Mouse (Mus musculus): Measurements from ENCODE around the gene Actr5.

Gene Actr5

GRCm38 (mm10) chr2:158614418-158614955 is 10.2 kb upstream of the Actr5 start:
- no peak for DNase-seq

- no peak for DNase-seq
Measured at GRCm38 (mm10) chr2:158615161-158615680, 9.5 kb upstream of the Actr5 start.

- no peak for DNase-seq
Measured at GRCm38 (mm10) chr2:158615702-158616101, 9.0 kb upstream of the Actr5 start.

GRCm38 (mm10) chr2:158616296-158616695 is 8.4 kb upstream of the Actr5 start:
- DNase-seq: no peak

- DNase-seq: no peak
Measured at GRCm38 (mm10) chr2:158616790-158617189, 7.9 kb upstream of the Actr5 start.

GRCm38 (mm10) chr2:158625231-158625630 is 543 bp downstream of the Actr5 start:
- DNase-seq: peak; percentile 26

- no peak for DNase-seq
Measured at GRCm38 (mm10) chr2:158625697-158626096, 1.0 kb downstream of the Actr5 start.

GRCm38 (mm10) chr2:158628858-158629257 is 4.2 kb downstream of the Actr5 start:
- no peak for DNase-seq

GRCm38 (mm10) chr2:158629414-158629813 is 4.7 kb downstream of the Actr5 start:
- DNase-seq: peak; percentile 41

- no peak for DNase-seq
Measured at GRCm38 (mm10) chr2:158631873-158632272, 7.2 kb downstream of the Actr5 start.

- DNase-seq: peak; percentile 68
Measured at GRCm38 (mm10) chr2:158641869-158642268, 17.2 kb downstream of the Actr5 start.

GRCm38 (mm10) chr2:158642587-158642986 is 17.9 kb downstream of the Actr5 start:
- no peak for DNase-seq

- no peak for DNase-seq
Measured at GRCm38 (mm10) chr2:158643791-158644190, 19.1 kb downstream of the Actr5 start.

GRCm38 (mm10) chr2:158651159-158651908 is 26.6 kb downstream of the Actr5 start:
- DNase-seq: no peak

- DNase-seq: peak; percentile 84
Measured at GRCm38 (mm10) chr2:158652985-158653384, 28.3 kb downstream of the Actr5 start.

- DNase-seq: peak; percentile 91
Measured at GRCm38 (mm10) chr2:158654717-158655116, 30.0 kb downstream of the Actr5 start.

- no peak for DNase-seq
Measured at GRCm38 (mm10) chr2:158655806-158656205, 31.1 kb downstream of the Actr5 start.

- peak; percentile 89 for DNase-seq
Measured at GRCm38 (mm10) chr2:158658822-158659221, 34.1 kb downstream of the Actr5 start.

GRCm38 (mm10) chr2:158659346-158659745 is 34.7 kb downstream of the Actr5 start:
- no peak for DNase-seq

GRCm38 (mm10) chr2:158665098-158665497 is 40.4 kb downstream of the Actr5 start, which contains the start of gene Ppp1r16b:
Gene Ppp1r16b (plus strand): TSS chr2:158665398.
- no peak for DNase-seq

- no peak for DNase-seq
Measured at GRCm38 (mm10) chr2:158666071-158666800, 41.5 kb downstream of the Actr5 start.

- DNase-seq: peak; percentile 71
Measured at GRCm38 (mm10) chr2:158667022-158667670, 42.5 kb downstream of the Actr5 start.
